Mouse (Mus musculus) small intestine, adult 2 months (tissue): Measurements from ENCODE around the gene 1110051M20Rik.

Experiments used
- CTCF ChIP-seq: fragments of 200-500 bp; IDR thresholded peaks from 2 replicates; pipeline ENCODE4 v1.5.1; 2012; ENCODE audit warnings: low read depth, mild to moderate bottlenecking, control low read depth, inconsistent platforms, low read length, moderate library complexity, mixed read lengths; ENCODE audit not compliant: insufficient replicate concordance, insufficient read length; ENCODE audit errors: extremely low read depth
- POLR2A ChIP-seq: fragments of 200-500 bp; IDR thresholded peaks from 2 replicates; pipeline ENCODE4 v1.6.1; 2012; ENCODE audit warnings: low read depth, mild to moderate bottlenecking, control low read depth, inconsistent platforms, low read length, moderate library complexity

- TF ChIP-seq CTCF, result no peak
- TF ChIP-seq POLR2A, result no peak
Measured at GRCm38 (mm10) chr2:91254725-91255380, 189.7 kb downstream of the 1110051M20Rik start.
